ENCODE assay signal across 8 mouse cellular contexts in genomic region chr9:21463138-21463590, GRCm38 (mm10). TPM values are rescaled to one million over a fixed set of nuclear protein-coding genes. Genes with fewer than 3 reads are reported as not detected.
DNase-seq lines count a peak whose midpoint lies in the region; ATAC-seq and TF ChIP-seq lines count a peak whose summit lies in the region.

No protein-coding gene starts in this region.

- H3K4me1 ChIP-seq in midbrain, embryonic 10.5 days = 0 out of 2 replicates have a peak, but pooled peaks cover 4% of the 10 kb centered on the region
- no peaks in the 10 kb centered on the region for H3K4me1 ChIP-seq in midbrain, embryonic 14.5 days (ENCODE audit: control insufficient read depth, insufficient read depth, low read length)
- peaks cover 60% of the 10 kb centered on the region for H3K4me1 ChIP-seq in bone marrow macrophage, adult 2 months (ENCODE audit: control insufficient read depth, insufficient read depth, low read length)
- H3K4me1 ChIP-seq in intestine, embryonic 14.5 days (replicated peaks; ENCODE audit: control insufficient read depth, insufficient read depth, low read length) = no peaks in the 10 kb centered on the region
- peaks cover 7% of the 10 kb centered on the region; the same call in 1 of the 2 replicates for H3K4me1 ChIP-seq in liver, adult 2 months (ENCODE audit: control insufficient read depth, insufficient read depth, low read length)

- no peak for TF ChIP-seq CTCF in bone marrow macrophage, adult 2 months (IDR thresholded peaks at IDR 0.05; ENCODE audit: low read depth, low read length)
- TF ChIP-seq CTCF in liver, adult 2 months (IDR thresholded peaks at IDR 0.05; ENCODE audit: low read depth, low read length) = no peak

- H3K27me3 ChIP-seq in midbrain, embryonic 10.5 days (ENCODE audit: low read depth, poor library complexity, severe bottlenecking) = no peaks in the 10 kb centered on the region
- no peaks in the 10 kb centered on the region for H3K27me3 ChIP-seq in midbrain, embryonic 14.5 days (ENCODE audit: control insufficient read depth, insufficient read depth, low read length)
- no peaks in the 10 kb centered on the region for H3K27me3 ChIP-seq in intestine, embryonic 14.5 days (replicated peaks; ENCODE audit: control insufficient read depth, insufficient read depth, low read length)
- no peaks in the 10 kb centered on the region for H3K27me3 ChIP-seq in liver, adult 2 months (ENCODE audit: control insufficient read depth, insufficient read depth, low read length)

- H3K4me2 ChIP-seq in midbrain, embryonic 14.5 days (ENCODE audit: low read length) = no peak overlapping the region
- H3K4me2 ChIP-seq in intestine, embryonic 14.5 days (ENCODE audit: low read length) = no peak overlapping the region; the same call in 1 of the 2 replicates

- H3K4me3 ChIP-seq in midbrain, embryonic 10.5 days = no peak overlapping the region
- H3K4me3 ChIP-seq in midbrain, embryonic 14.5 days (replicated peaks; ENCODE audit: low read depth, low read length) = no peak overlapping the region
- H3K4me3 ChIP-seq in bone marrow macrophage, adult 2 months (ENCODE audit: insufficient read depth, low read length) = 0 out of 2 replicates have a peak overlapping the region, but pooled peaks have one; percentile 1
- no peak overlapping the region for H3K4me3 ChIP-seq in intestine, embryonic 14.5 days (ENCODE audit: low read depth, low read length)
- no peak overlapping the region for H3K4me3 ChIP-seq in liver, adult 2 months (ENCODE audit: insufficient read depth, low read depth, low read length)

- H3K36me3 ChIP-seq in midbrain, embryonic 10.5 days = peaks cover 53% of the 10 kb centered on the region
- peaks cover 37% of the 10 kb centered on the region for H3K36me3 ChIP-seq in midbrain, embryonic 14.5 days (ENCODE audit: control insufficient read depth, insufficient read depth, low read length)
- peaks cover 38% of the 10 kb centered on the region for H3K36me3 ChIP-seq in intestine, embryonic 14.5 days (ENCODE audit: control insufficient read depth, insufficient read depth, low read length)
- H3K36me3 ChIP-seq in liver, adult 2 months (ENCODE audit: control insufficient read depth, insufficient read depth, low read length) = peaks cover 17% of the 10 kb centered on the region

- ATAC-seq in midbrain, embryonic 14.5 days (ENCODE audit: low FRiP score, low TSS enrichment) = no peak
- no peak for ATAC-seq in intestine, embryonic 14.5 days (replicated peaks; ENCODE audit: low FRiP score, low TSS enrichment, low read depth)
- peak; percentile 62 for ATAC-seq in neutrophil, adult 5-6 weeks (ENCODE audit: extremely low read depth, insufficient number of reproducible peaks, low FRiP score, poor library complexity, severe bottlenecking)

- no peak overlapping the region for H3K9ac ChIP-seq in midbrain, embryonic 14.5 days (replicated peaks; ENCODE audit: low read length)
- no peak overlapping the region for H3K9ac ChIP-seq in intestine, embryonic 14.5 days (ENCODE audit: low read length)
- 0 out of 2 replicates have a peak overlapping the region, but pooled peaks have one; percentile 10 for H3K9ac ChIP-seq in liver, adult 2 months (ENCODE audit: low read depth, low read length)

- no peak for TF ChIP-seq POLR2A in bone marrow macrophage, adult 2 months (IDR thresholded peaks at IDR 0.05; ENCODE audit: borderline replicate concordance, low read depth, low read length)
- TF ChIP-seq POLR2A in liver, adult 2 months (IDR thresholded peaks at IDR 0.05; ENCODE audit: extremely low read depth, insufficient read depth, low read length) = no peak

- peaks cover 7% of the 10 kb centered on the region; the same call in 1 of the 2 replicates for H3K79me2 ChIP-seq in liver, adult 2 months (ENCODE audit: control insufficient read depth, insufficient read depth, low read length)

- H3K9me3 ChIP-seq in midbrain, embryonic 10.5 days (replicated peaks) = no peaks in the 10 kb centered on the region
- no peaks in the 10 kb centered on the region for H3K9me3 ChIP-seq in midbrain, embryonic 14.5 days (ENCODE audit: control insufficient read depth, low read length)
- no peaks in the 10 kb centered on the region for H3K9me3 ChIP-seq in intestine, embryonic 14.5 days (ENCODE audit: control insufficient read depth, low read length)

- 78% methylated on average over 5 of the region's 5 CpGs for WGBS in midbrain, embryonic 10.5 days
- WGBS in midbrain, embryonic 14.5 days = 82% methylated on average over 5 of the region's 5 CpGs
- 54% methylated on average over 5 of the region's 5 CpGs for WGBS in intestine, embryonic 14.5 days
- WGBS in liver, adult 2 months = 41% methylated on average over 5 of the region's 5 CpGs

- peak overlapping the region; percentile 42; the same call in 1 of the 2 replicates for H3K27ac ChIP-seq in midbrain, embryonic 10.5 days (replicated peaks)
- H3K27ac ChIP-seq in midbrain, embryonic 14.5 days (replicated peaks; ENCODE audit: low read depth, low read length) = no peak overlapping the region
- H3K27ac ChIP-seq in bone marrow macrophage, adult 2 months (ENCODE audit: insufficient read depth, low read depth, low read length) = peak overlapping the region; percentile 83
- H3K27ac ChIP-seq in intestine, embryonic 14.5 days (ENCODE audit: low read depth) = 0 out of 2 replicates have a peak overlapping the region, but pooled peaks have one; percentile 14
- H3K27ac ChIP-seq in liver, adult 2 months (replicated peaks; ENCODE audit: insufficient read depth, low read depth, low read length) = peak overlapping the region; percentile 40

- no peak for DNase-seq in midbrain, embryonic 10.5 days (ENCODE audit: low spot score)
- no peak for DNase-seq in midbrain, embryonic 14.5 days
- DNase-seq in gastrocnemius, postnatal 25 days = peak; percentile 77
- no peak for DNase-seq in intestine, embryonic 14.5 days (ENCODE audit: low spot score)
- DNase-seq in liver, adult 2 months (ENCODE audit: extremely low read depth, low read depth, low spot score) = peak; percentile 33
- DNase-seq in spleen, postnatal 4 days (ENCODE audit: low spot score in 2 of 2) = no peak

RNA-seq across cellular contexts. Expression of gene Dnm2, which starts 38.5 kb away (rescaled TPM):
- 70.4 and 75.0 TPM in 2 replicates for polyA plus RNA-seq in midbrain, embryonic 10.5 days (2016; fragmentation: Nextera tagmentation; extraction: Ambion mirVana)
- 54.5 and 56.7 TPM in 2 replicates for polyA plus RNA-seq in midbrain, embryonic 14.5 days (2014; fragmentation: Nextera tagmentation; extraction: Ambion mirVana)
- 118 and 129 TPM in 2 replicates for polyA plus RNA-seq in bone marrow macrophage, adult 2 months (2012; ENCODE audit: insufficient read depth, insufficient read length, missing spikeins)
- 10 to 100 TPM; 39.9 to 41.6 TPM for total RNA-seq in gastrocnemius, postnatal 25 days (2021)
- polyA plus RNA-seq in intestine, embryonic 14.5 days (2014; fragmentation: Nextera tagmentation; extraction: Ambion mirVana) = 65.2 and 67.3 TPM in 2 replicates
- 28.9 and 32.3 TPM in 2 replicates for total RNA-seq in liver, adult 2 months (2014; rRNA removed)
- 57.3 and 74.4 TPM in 2 replicates for polyA plus RNA-seq in liver, adult 2 months (2012; rRNA removed)
- total RNA-seq in neutrophil, adult 5-6 weeks (2017) = 318 and 340 TPM in 2 replicates

RNA-seq across cellular contexts. Expression of gene Tmed1, which starts 46.9 kb away (rescaled TPM):
- 106 and 116 TPM in 2 replicates for polyA plus RNA-seq in midbrain, embryonic 10.5 days (2016; fragmentation: Nextera tagmentation; extraction: Ambion mirVana)
- 48.0 and 50.2 TPM in 2 replicates for polyA plus RNA-seq in midbrain, embryonic 14.5 days (2014; fragmentation: Nextera tagmentation; extraction: Ambion mirVana)
- polyA plus RNA-seq in bone marrow macrophage, adult 2 months (2012; ENCODE audit: insufficient read depth, insufficient read length, missing spikeins) = 11.3 and 11.8 TPM in 2 replicates
- 10 to 100 TPM; 27.6 to 28.1 TPM for total RNA-seq in gastrocnemius, postnatal 25 days (2021)
- 88.4 and 91.0 TPM in 2 replicates for polyA plus RNA-seq in intestine, embryonic 14.5 days (2014; fragmentation: Nextera tagmentation; extraction: Ambion mirVana)
- 19.2 and 23.2 TPM in 2 replicates for total RNA-seq in liver, adult 2 months (2014; rRNA removed)
- polyA plus RNA-seq in liver, adult 2 months (2012; rRNA removed) = 24.9 and 26.5 TPM in 2 replicates
- total RNA-seq in neutrophil, adult 5-6 weeks (2017) = 4.4 and 5.3 TPM in 2 replicates

RNA-seq across cellular contexts. Expression of gene Qtrt1, which starts 51.5 kb away (rescaled TPM):
- polyA plus RNA-seq in midbrain, embryonic 10.5 days (2016; fragmentation: Nextera tagmentation; extraction: Ambion mirVana) = 64.8 and 73.1 TPM in 2 replicates
- polyA plus RNA-seq in midbrain, embryonic 14.5 days (2014; fragmentation: Nextera tagmentation; extraction: Ambion mirVana) = 48.1 and 54.3 TPM in 2 replicates
- 9.9 and 14.9 TPM in 2 replicates for polyA plus RNA-seq in bone marrow macrophage, adult 2 months (2012; ENCODE audit: insufficient read depth, insufficient read length, missing spikeins)
- total RNA-seq in gastrocnemius, postnatal 25 days (2021) = 1 to 10 TPM; 5.3 to 7.7 TPM
- polyA plus RNA-seq in intestine, embryonic 14.5 days (2014; fragmentation: Nextera tagmentation; extraction: Ambion mirVana) = 69.9 and 77.3 TPM in 2 replicates
- 5.6 TPM in 2 replicates for total RNA-seq in liver, adult 2 months (2014; rRNA removed)
- 8.3 and 15.7 TPM in 2 replicates for polyA plus RNA-seq in liver, adult 2 months (2012; rRNA removed)
- total RNA-seq in neutrophil, adult 5-6 weeks (2017) = 19.4 and 22.7 TPM in 2 replicates

Comparison
In these comparisons a context has a peak if more than half of its experiments do, and no peak if none do; other contexts are left out.
1. DNase-seq: peak in gastrocnemius, postnatal 25 days (single experiment) and liver, adult 2 months (single experiment); none in midbrain, embryonic 10.5 days (single experiment), midbrain, embryonic 14.5 days (single experiment), intestine, embryonic 14.5 days (single experiment) and spleen, postnatal 4 days (0 of 2).